Mouse (Mus musculus) cortical plate, adult 2 months (tissue): ENCODE measurements around the gene U2af1.

Source experiments
- CTCF ChIP-seq: fragments of 200-500 bp; IDR thresholded peaks from 2 replicates; pipeline ENCODE4 v1.5.1; 2011; ENCODE audit warnings: mild to moderate bottlenecking, control low read depth, low read length; ENCODE audit not compliant: insufficient read depth; ENCODE audit errors: extremely low read depth
- POLR2A ChIP-seq: fragments of 200-500 bp; IDR thresholded peaks from 2 replicates; pipeline ENCODE4 v1.6.1; 2011; ENCODE audit warnings: mild to moderate bottlenecking, low read length, control low read depth; ENCODE audit not compliant: insufficient read depth; ENCODE audit errors: extremely low read depth

DNA sequence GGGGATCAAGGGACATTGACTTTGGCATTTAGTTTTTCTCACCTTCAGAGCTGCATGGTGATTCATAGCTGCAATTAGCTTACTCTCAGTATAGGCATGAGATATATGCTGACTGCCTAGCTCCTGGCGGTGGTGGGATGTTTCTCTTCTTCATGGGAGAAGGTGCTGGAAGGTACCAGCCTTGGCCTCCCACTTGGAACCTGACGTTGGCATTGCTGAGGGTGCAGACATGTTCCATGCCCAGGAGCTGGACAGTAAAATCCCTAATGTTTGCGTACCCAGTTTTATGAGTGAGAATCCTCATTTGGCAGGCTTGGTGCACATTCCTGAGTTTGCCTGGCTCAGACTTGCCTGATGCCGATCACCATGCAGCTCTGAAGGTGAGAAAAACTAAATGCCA lies 35.6 kb downstream of the U2af1 start:
- no peak for TF ChIP-seq CTCF
- TF ChIP-seq POLR2A, result no peak
